Mouse (Mus musculus): ENCODE data around the gene Ptprd.

DNA sequence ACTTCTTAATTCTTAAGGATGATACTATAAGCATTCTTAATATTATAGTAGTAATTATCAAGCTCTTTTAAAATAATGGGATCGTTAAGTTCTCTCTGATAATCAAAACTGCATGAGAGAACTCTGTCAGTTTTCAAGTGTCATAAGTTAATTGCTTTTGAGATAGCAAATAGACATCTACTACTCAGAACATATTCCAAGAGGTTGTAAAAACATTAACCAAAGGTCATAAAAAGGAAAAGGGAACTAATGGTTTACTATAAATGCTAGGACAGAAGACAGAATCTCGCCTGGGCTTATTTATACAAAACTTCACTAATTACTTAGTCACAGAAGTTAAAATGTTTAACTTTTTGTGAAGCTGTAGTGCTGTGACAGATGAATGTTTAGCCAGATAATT, 494.0 kb downstream of the Ptprd start:
- TF ChIP-seq MAFK (IDR thresholded peaks at IDR 0.05; ENCODE audit: insufficient read depth, low read depth, low read length) (no peak), HCFC1 (IDR thresholded peaks at IDR 0.05; ENCODE audit: borderline replicate concordance, insufficient read depth, low read length) (no peak)
